In the genomic region with DNA sequence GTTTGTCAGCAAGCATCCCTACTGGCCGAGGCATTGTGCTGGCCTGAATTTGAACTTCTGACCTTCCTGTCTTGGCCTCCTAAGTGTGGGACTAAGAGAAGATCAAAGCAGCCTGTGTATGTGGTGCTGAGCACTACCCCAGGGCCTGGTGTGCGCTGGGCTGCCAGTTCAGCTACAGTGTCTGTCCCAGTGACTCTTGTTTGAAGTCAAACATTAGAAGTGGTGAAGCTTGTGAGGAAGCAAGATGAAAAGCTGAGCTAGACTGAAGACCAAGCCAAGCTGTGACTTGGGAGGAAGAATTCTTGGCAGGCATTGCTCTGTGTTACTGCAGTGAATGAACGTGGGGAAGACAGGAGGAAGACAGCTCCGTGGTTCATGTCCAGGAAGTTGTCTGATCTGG, we compare ENCODE assay signal across 25 mouse cellular contexts. TPM values are rescaled to one million over a fixed set of nuclear protein-coding genes. Genes with fewer than 3 reads are reported as not detected.
DNase-seq lines count a peak whose midpoint lies in the region; ATAC-seq and TF ChIP-seq lines count a peak whose summit lies in the region.
"Had no signal": no experiment of that assay in that cellular context is flagged by ENCODE, and none has a peak within 500 bp of the region (broad histone marks: within the 10 kb centered on the region; RNA-seq: fewer than 3 reads in every experiment).

No protein-coding gene starts in this region.

- no peak overlapping the region for H3K4me2 ChIP-seq in liver, embryonic 12.5 days
- no peak overlapping the region for H3K4me2 ChIP-seq in lung, postnatal 0 days (replicated peaks; ENCODE audit: low read depth, low read length)
- no peak overlapping the region for H3K4me2 ChIP-seq in hindbrain, embryonic 14.5 days (replicated peaks)
- H3K4me2 ChIP-seq: embryonic facial prominence, embryonic 13.5 days; hindbrain, embryonic 13.5 days; liver, embryonic 13.5 days; neural tube, embryonic 15.5 days had no signal

- 0 out of 2 replicates have a peak overlapping the region, but pooled peaks have one; percentile 3 for H3K27ac ChIP-seq in liver, embryonic 12.5 days
- no peak overlapping the region for H3K27ac ChIP-seq in lung, postnatal 0 days (ENCODE audit: low read length)
- no peak overlapping the region for H3K27ac ChIP-seq in hindbrain, embryonic 14.5 days
- H3K27ac ChIP-seq: embryonic facial prominence, embryonic 13.5 days; hindbrain, embryonic 13.5 days; layer of hippocampus, adult 2 months; left cerebral cortex, adult 2 months; liver, embryonic 13.5 days; neural tube, embryonic 15.5 days had no signal

- ATAC-seq in frontal cortex, adult (ENCODE audit: low TSS enrichment): peak; percentile 14; the same call in 1 of the 2 replicates
- ATAC-seq in liver, embryonic 12.5 days: no peak
- peak; percentile 68 for ATAC-seq in lung, postnatal 0 days
- no peak for ATAC-seq in hindbrain, embryonic 14.5 days (ENCODE audit: low FRiP score)
- ATAC-seq: forebrain, embryonic 14.5 days had no signal

- TF ChIP-seq CTCF in lung, postnatal 0 days (IDR thresholded peaks at IDR 0.05): no peak

- H3K4me3 ChIP-seq in liver, embryonic 12.5 days: no peak overlapping the region
- no peak overlapping the region for H3K4me3 ChIP-seq in lung, postnatal 0 days (ENCODE audit: low read depth, low read length)
- no peak overlapping the region for H3K4me3 ChIP-seq in hindbrain, embryonic 14.5 days (replicated peaks; ENCODE audit: low read length)
- H3K4me3 ChIP-seq: embryonic facial prominence, embryonic 13.5 days; hindbrain, embryonic 13.5 days; layer of hippocampus, adult 2 months; left cerebral cortex, adult 2 months; liver, embryonic 13.5 days; myocyte; neural tube, embryonic 15.5 days had no signal

- no peak for TF ChIP-seq EP300 in lung, postnatal 0 days (IDR thresholded peaks at IDR 0.05)

- H3K4me1 ChIP-seq in liver, embryonic 12.5 days: peaks cover 49% of the 10 kb centered on the region
- H3K4me1 ChIP-seq in lung, postnatal 0 days (ENCODE audit: insufficient read depth, low read depth, low read length): no peaks in the 10 kb centered on the region
- H3K4me1 ChIP-seq in hindbrain, embryonic 14.5 days (replicated peaks; ENCODE audit: control insufficient read depth, insufficient read depth, low read length): peaks cover 5% of the 10 kb centered on the region

- no peaks in the 10 kb centered on the region for H3K9me3 ChIP-seq in liver, embryonic 12.5 days (replicated peaks)
- H3K9me3 ChIP-seq in lung, postnatal 0 days (ENCODE audit: low read length): no peaks in the 10 kb centered on the region
- H3K9me3 ChIP-seq in hindbrain, embryonic 14.5 days (ENCODE audit: control insufficient read depth, low read length): no peaks in the 10 kb centered on the region
- H3K9me3 ChIP-seq: embryonic facial prominence, embryonic 13.5 days; hindbrain, embryonic 13.5 days; liver, embryonic 13.5 days; neural tube, embryonic 15.5 days had no signal

- 0 out of 2 replicates have a peak, but pooled peaks cover 2% of the 10 kb centered on the region for H3K36me3 ChIP-seq in liver, embryonic 12.5 days
- no peaks in the 10 kb centered on the region for H3K36me3 ChIP-seq in lung, postnatal 0 days (ENCODE audit: insufficient read depth, low read length)
- 0 out of 2 replicates have a peak, but pooled peaks cover 3% of the 10 kb centered on the region for H3K36me3 ChIP-seq in hindbrain, embryonic 14.5 days (replicated peaks; ENCODE audit: control insufficient read depth, insufficient read depth)
- H3K36me3 ChIP-seq: embryonic facial prominence, embryonic 13.5 days; liver, embryonic 13.5 days had no signal

- WGBS in liver, embryonic 12.5 days (ENCODE audit: insufficient replicate concordance): 42% methylated on average over 4 of the region's 4 CpGs
- WGBS in lung, postnatal 0 days: 12% methylated on average over 4 of the region's 4 CpGs
- WGBS in hindbrain, embryonic 14.5 days: 50% methylated on average over 4 of the region's 4 CpGs

- H3K27me3 ChIP-seq in liver, embryonic 12.5 days (replicated peaks): no peaks in the 10 kb centered on the region
- no peaks in the 10 kb centered on the region for H3K27me3 ChIP-seq in lung, postnatal 0 days (replicated peaks; ENCODE audit: insufficient read depth, low read length)
- H3K27me3 ChIP-seq in hindbrain, embryonic 14.5 days (ENCODE audit: control insufficient read depth, insufficient read depth, low read length): no peaks in the 10 kb centered on the region
- H3K27me3 ChIP-seq: CH12.LX; embryonic facial prominence, embryonic 13.5 days; liver, embryonic 13.5 days had no signal

- DNase-seq in frontal cortex, postnatal 14 days (ENCODE audit: low spot score in 2 of 2): no peak
- DNase-seq in liver: no peak
- DNase-seq in lung, postnatal 0 days (ENCODE audit: low spot score): peak; percentile 76
- DNase-seq in hindbrain, embryonic 14.5 days (ENCODE audit: low spot score): no peak
- DNase-seq in adipocyte (ENCODE audit: low spot score): no peak
- DNase-seq: cerebellum, adult 8-10 months; gastrocnemius, postnatal 25 days; heart, postnatal 14 days; left cerebral cortex, postnatal 4 days; liver, embryonic 13.5 days; midbrain, embryonic 14.5 days; right cerebral cortex, postnatal 25 days; thymus, postnatal 36 days had no signal

- H3K9ac ChIP-seq in liver, embryonic 12.5 days: no peak overlapping the region
- no peak overlapping the region for H3K9ac ChIP-seq in lung, postnatal 0 days (replicated peaks; ENCODE audit: low read depth)
- H3K9ac ChIP-seq in hindbrain, embryonic 14.5 days: no peak overlapping the region
- H3K9ac ChIP-seq: embryonic facial prominence, embryonic 13.5 days; hindbrain, embryonic 13.5 days; liver, embryonic 13.5 days; neural tube, embryonic 15.5 days had no signal

RNA-seq across cellular contexts. Expression of a gene that starts 31.7 kb away (rescaled TPM):
- polyA plus RNA-seq in liver, embryonic 12.5 days (2016; fragmentation: Nextera tagmentation; extraction: Ambion mirVana): 33.0 and 36.2 TPM in 2 replicates
- 59.2 and 63.4 TPM in 2 replicates for polyA plus RNA-seq in lung, postnatal 0 days (2015; fragmentation: Nextera tagmentation; extraction: Ambion mirVana)
- 352 and 396 TPM in 2 replicates for polyA plus RNA-seq in hindbrain, embryonic 14.5 days (2014; fragmentation: Nextera tagmentation; extraction: Ambion mirVana)

RNA-seq across cellular contexts. Expression of a gene that starts 51.0 kb away (rescaled TPM):
- 0.05 TPM in 1 of 2 replicates, not detected in the other for polyA plus RNA-seq in liver, embryonic 12.5 days (2016; fragmentation: Nextera tagmentation; extraction: Ambion mirVana)
- polyA plus RNA-seq in lung, postnatal 0 days (2015; fragmentation: Nextera tagmentation; extraction: Ambion mirVana): 0.26 and 0.33 TPM in 2 replicates
- not detected in 2 replicates for polyA plus RNA-seq in hindbrain, embryonic 14.5 days (2014; fragmentation: Nextera tagmentation; extraction: Ambion mirVana)
- polyA plus RNA-seq: embryonic facial prominence, embryonic 13.5 days; forebrain, embryonic 14.5 days; intestine, embryonic 14.5 days; liver, embryonic 13.5 days; midbrain, embryonic 14.5 days; myocyte; neural tube, embryonic 15.5 days; spleen, adult 2 months had no signal

RNA-seq across cellular contexts. Expression of a gene that starts 57.5 kb away (rescaled TPM):
- polyA plus RNA-seq in liver, embryonic 12.5 days (2016; fragmentation: Nextera tagmentation; extraction: Ambion mirVana): 2.6 and 2.9 TPM in 2 replicates
- polyA plus RNA-seq in lung, postnatal 0 days (2015; fragmentation: Nextera tagmentation; extraction: Ambion mirVana): 2.0 and 3.1 TPM in 2 replicates
- polyA plus RNA-seq in hindbrain, embryonic 14.5 days (2014; fragmentation: Nextera tagmentation; extraction: Ambion mirVana): 0.25 and 0.40 TPM in 2 replicates
- polyA plus RNA-seq: forebrain, embryonic 14.5 days; midbrain, embryonic 14.5 days had no signal

Comparison
In these comparisons a context has a peak if more than half of its experiments do, and no peak if none do; other contexts are left out.
1. ATAC-seq: peak in frontal cortex, adult (single experiment) and lung, postnatal 0 days (single experiment); none in liver, embryonic 12.5 days (single experiment) and hindbrain, embryonic 14.5 days (single experiment).